Mouse (Mus musculus): ENCODE data around the gene 4933411K16Rik.

DNA sequence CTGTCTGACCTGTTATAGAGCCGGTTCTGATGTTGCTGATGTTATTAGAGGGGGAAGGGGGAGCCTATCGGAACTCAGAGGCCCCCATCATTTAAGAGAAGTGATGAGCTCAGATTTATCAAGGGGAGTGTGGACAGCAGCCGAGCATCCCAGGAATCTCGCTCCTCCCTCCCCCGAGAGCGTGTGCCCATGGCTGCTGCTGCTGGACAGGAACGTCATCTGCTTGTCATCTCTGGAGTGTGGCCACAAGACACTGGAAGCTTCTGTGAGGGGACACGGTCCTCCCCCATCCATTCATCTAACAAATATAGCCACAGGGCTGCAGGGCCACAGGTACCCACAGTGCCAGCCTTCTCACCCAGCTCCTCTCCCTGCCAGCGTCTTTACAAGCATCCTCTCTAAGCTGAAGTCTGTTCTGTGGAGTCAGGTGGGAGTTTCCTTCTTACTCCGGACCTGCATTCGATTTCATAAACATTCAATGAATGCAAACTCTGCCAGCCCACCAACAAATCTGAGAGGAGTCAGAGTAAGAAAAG is 14.8 kb upstream of the 4933411K16Rik start:
- TF ChIP-seq CTCF (IDR thresholded peaks at IDR 0.05; ENCODE audit: control insufficient read depth, insufficient read depth, insufficient read length): no peak
- no peak for TF ChIP-seq USF1 (IDR thresholded peaks at IDR 0.05; ENCODE audit: low read depth)
